Mouse (Mus musculus): ENCODE results near the gene Arsb. TPM values are rescaled to one million over a fixed set of nuclear protein-coding genes. Genes with fewer than 3 reads are reported as not detected.

Gene Arsb
- total RNA-seq, 2 experiments from 2014 or later, result 39.7 to 41.9 TPM

DNA sequence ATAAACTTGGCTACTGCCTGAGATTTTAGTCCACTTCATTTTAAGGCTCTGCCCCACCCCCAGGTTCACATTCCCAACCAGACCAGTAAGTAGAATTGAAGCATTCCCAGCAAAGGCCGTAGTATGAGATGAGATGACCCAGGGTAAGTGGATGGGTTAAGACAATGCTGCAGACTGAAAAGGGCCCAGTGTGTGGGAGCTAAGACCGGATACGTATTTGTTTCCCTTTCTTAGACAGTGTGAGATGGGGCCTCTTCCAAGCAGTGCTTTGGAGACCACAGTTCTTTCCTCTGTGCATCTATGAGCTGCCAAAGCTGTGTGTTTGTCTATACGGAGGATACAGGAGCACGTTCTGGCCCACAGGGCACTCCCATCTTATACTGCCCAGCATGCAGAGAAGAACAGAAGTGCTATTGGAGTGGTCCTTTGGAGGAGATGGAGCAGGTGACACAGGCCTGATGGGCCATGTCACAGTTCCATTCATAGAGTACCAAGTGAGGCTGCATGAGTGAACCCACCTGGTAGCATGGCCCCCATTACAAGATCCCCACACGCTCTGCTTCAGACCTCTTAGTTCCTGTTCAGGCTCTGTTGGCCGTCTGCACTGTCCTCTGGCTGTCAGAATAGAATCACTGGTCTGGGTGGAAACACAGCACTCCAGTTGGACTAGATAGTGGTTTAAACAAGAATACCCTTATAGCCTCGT lies 148.8 kb downstream of the Arsb start:
- DNase-seq (ENCODE audit: low spot score in 2 of 2), result no peak

DNA sequence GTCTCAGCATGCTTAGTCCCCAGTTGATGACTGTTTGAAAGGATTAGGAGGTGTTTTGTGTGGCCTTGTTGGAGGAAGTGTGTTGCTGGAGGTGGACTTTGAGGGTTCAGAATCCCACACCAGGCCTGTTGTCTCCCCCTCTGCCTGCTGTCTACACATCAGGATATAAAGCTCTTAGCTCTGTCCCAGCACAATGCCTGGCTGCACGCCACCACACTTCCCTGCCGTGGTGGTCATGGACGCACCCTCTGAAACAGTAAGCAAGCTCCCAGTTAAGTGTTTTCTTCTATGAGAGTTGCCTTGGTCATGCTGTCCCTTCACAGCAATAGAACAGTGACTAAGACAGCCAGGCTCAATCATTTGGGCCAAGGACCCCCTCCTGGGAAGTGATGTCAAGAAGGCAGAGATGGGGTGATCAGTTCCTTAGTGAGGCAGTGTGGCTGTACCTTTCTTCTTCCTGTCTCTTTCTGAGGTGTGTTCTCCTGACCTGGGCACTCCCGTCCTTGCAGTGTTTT lies 149.4 kb downstream of the Arsb start:
- no peak for DNase-seq (ENCODE audit: low spot score in 2 of 2)

DNA sequence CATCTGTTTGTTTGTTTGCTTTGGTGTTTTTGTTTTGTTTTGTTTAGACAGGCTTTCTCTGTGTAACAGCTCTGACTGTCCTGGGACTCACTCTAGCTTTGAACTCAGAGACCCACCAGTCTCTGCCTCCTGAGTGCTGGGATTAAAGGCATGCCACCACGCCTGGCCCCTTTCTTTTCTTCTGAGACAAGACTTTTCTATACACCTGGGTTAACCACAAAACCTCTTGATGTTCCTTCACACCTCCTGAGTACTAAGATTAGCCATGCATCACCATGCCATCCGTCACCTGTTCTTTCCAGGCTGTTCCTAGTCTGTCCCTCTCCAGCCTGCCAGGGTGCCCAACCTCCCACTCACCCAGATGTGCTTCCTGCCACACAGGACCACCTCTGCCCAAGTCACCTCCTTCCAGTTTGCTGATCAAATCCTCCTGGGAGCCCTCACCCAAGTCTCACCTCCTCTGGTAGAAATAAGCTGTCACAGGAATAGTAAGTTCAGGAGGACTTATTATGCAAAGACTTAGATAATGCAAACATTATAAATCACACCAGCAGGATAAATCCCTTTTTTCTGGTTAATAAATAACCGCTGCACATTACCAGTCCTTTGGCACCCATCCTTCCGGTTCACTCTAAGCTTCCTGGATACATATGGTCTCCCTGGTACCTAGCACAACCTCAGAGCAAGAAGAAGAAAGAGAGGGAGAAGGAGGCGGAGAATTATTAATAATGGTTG lies 150.6 kb downstream of the Arsb start:
- no peak for DNase-seq (ENCODE audit: low spot score in 2 of 2)

GRCm38 (mm10) chr13:93922566-93922910 lies 151.1 kb downstream of the Arsb start:
- DNase-seq (ENCODE audit: low spot score in 2 of 2), result peak in 1 of 2 experiments; percentile 52

DNA sequence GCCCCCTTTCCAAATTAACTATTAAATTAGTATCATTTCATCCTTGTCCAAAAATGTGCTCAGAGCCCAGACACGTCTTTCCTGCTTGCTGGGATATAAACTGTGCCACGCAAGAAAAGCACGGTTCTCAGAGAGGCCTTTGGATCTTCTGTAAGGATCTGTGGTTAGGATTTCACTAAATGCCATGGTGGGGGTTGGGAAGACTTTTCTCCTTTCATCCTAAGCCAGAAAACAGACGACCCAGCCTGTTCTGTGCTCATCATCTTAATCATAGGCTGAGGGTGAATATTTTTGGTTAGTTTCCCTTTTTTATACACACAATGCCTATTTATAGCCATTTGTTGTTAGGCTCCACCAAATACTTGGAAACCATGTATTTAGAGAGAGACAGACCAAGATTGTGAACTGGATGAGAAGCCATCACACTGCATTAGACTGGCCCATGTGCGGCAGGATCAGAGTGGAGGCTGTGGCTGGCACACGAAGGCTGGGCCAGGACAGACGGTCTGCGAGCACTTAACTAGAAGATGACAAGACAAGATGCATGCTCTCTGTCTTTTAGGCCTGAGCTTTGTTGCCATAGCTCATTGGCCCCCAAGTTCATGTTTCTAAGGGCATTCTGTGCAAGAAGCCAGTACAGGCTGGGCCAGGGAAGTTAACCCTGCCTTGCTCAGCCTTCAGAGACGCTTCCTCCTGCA lies 153.5 kb downstream of the Arsb start:
- no peak for DNase-seq (ENCODE audit: low spot score in 2 of 2)

GRCm38 (mm10) chr13:93930561-93931340 lies 159.3 kb downstream of the Arsb start:
- no peak for DNase-seq (ENCODE audit: low spot score in 2 of 2)

GRCm38 (mm10) chr13:93936455-93936854 lies 165.0 kb downstream of the Arsb start:
- no peak for DNase-seq (ENCODE audit: low spot score in 2 of 2)

DNA sequence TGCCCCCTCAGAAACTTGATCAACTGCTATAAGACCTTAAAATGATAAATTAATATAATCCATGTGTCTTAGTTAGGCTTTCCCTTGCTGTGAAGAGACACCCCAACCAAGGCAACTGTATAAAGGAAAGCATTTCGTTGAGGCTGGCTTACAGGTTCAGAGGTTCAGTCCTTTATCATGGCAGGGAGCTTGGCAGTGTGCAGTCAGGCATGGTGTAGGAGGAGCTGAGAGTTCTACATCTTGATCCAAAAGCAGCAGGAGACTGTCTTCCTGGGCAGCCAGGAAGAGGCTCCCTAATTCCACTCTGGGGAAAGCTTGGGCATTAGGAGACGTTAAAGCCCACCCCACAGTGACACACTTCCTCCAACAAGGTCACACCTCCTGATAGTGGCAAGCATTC lies 166.7 kb downstream of the Arsb start:
- no peak for DNase-seq (ENCODE audit: low spot score in 2 of 2)

DNA sequence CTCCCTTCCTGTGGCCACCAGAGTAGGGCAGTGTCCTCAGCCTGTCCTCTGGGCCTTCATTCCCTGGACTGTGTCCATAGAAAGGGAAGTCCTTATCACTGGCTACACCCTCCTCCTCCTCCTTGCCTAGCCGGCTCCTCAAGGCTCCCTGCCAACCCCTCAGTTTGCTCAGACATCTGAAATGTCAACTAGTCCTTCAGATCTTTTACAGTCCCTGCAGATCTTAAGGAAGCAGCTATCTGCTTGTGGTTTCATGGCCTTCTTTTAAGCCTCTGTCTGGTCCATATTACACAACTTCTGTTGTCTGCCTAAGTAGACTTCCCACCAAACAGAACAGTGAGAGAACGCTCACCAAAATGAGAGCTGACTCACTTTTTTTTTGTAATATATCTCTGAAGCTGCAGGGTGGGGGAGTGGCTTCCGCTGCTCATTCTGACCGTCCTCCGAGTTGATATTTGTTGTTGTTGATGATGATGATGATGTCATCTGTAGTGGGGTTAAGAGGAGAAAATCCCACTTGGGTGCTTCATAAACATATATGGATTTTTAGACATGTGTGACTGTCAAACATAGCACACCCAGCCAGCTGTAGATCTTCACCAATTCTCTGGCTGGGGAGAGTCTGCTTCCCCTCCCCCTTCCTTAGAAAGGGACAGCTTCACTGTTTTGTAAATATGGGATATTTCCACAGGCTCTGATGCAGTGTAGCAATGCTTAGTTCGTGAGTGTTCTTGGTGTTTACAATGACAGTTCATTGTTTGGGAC lies 168.1 kb downstream of the Arsb start:
- DNase-seq (ENCODE audit: low spot score in 2 of 2), result no peak

DNA sequence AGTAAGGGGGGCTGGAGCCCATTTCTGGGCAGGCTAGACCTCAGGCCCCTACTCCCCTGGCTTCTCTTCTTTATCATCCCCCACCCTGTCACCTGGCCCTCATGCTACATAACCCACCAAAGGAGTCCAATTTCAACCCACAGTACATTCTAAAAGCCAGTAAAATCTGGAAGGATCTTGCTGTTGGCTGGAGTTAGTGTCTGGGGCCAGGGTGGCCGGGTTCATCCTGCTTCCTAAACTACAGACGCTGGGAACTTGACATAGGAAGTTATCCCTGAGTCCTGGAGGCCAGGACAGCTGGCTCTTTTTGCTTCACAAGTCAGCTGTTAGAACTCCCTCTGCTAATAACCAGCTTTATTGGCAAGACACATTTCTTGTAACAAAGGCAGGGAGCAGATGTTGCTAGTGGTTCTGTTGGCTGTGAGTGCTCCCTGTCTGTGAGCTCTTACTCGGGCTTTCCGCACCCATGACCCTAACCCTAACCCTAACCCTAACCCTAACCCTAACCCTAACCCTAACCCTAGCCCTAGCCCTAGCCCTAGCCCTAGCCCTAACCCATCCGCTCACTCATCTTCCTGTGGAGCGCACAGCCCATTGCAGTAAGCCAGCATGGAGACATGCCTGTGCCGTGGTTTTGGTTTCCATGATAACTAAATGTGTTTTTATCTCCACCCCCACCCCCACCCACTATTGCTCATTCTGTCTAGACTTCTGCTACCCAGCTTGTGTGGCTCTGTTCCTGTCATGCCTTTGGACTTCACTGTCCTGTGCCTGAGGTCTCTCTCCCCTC lies 169.5 kb downstream of the Arsb start:
- DNase-seq (ENCODE audit: low spot score in 2 of 2), result no peak

DNA sequence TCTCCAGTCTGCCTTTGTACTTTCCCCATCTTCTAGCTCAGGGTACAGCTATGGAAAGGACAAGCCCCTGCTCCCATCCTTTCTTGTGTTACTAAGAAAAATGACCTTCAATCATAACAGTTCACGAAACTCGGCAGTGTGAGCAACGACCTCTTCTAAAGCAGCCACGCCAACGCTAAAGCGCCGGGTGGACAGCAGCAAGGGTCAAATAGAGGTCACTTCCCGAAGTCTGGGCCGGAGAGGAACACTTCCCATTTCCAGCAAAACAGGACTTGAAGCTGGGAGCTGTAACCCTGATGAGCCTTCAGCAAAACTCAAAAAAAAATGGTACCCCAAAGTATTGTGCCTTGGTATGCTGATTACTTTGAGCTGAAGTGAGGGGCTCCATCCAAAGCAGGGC lies 179.6 kb downstream of the Arsb start:
- no peak for DNase-seq (ENCODE audit: low spot score in 2 of 2)

DNA sequence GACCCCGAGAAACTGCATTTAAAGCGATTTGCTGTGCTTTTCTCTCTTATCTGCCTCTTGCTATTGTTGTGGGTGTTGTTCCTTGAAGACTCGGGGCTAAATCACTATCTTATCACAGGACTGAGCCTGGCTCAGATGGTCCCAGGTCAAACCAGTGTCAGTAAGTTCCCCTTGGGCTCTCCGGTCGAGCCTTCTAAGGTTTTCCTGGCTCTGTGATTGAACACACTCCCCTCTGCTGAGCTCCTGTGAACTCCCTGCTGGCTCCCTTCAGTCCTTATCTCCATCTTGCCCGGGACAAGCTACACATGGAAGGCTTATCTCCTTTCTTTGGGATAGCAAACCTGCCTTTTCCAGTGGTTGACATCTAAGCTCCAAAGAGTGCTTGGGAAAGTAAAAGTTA lies 180.1 kb downstream of the Arsb start:
- no peak for DNase-seq (ENCODE audit: low spot score in 2 of 2)

DNA sequence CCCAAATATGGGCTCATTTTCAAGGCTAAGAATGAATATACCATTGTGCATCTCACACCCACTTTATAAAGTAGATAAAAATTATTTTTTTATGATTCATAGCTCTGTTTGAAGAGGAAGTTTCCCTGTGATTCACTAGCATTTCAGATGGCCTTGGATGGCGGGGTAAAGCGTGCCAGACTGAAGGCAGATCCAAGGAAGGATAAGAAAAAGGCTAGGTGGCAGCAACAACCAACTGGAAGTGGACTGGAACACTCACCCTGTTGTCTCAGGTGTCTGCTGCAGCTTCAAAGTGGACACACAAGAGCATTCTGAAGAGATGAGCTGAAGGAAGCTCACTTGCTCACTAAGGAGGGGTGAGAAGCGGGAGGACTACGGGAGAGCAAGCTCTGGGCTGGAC lies 181.0 kb downstream of the Arsb start:
- DNase-seq (ENCODE audit: low spot score in 2 of 2), result no peak

GRCm38 (mm10) chr13:93957907-93958306 lies 186.5 kb downstream of the Arsb start:
- no peak for DNase-seq (ENCODE audit: low spot score in 2 of 2)

DNA sequence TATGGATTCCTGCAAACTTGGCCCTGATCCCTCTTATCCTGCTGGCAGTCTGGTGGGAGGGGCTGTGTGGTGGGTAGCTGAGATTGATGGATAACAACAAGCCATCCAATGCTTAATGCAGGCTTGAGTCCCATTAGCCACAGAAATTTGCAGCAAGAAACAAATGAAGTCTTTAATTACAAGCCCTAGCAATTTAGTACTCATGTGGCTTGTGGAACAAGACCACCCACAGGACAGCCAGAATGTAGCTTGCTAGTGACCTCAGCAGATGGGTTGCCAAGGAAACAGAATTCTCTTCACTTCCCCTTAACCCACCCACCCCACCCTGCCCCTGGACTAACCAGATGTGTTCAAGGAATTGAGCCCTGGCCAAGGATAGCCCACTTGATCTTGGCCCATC lies 194.8 kb downstream of the Arsb start:
- DNase-seq (ENCODE audit: low spot score in 2 of 2), result no peak

GRCm38 (mm10) chr13:93967138-93967537 lies 195.7 kb downstream of the Arsb start:
- peak in 1 of 2 experiments; percentile 44 for DNase-seq (ENCODE audit: low spot score in 2 of 2)

- DNase-seq (ENCODE audit: low spot score in 2 of 2), result no peak
These were observed 198.7 kb downstream of the Arsb start for GRCm38 (mm10) chr13:93970115-93970514.

DNA sequence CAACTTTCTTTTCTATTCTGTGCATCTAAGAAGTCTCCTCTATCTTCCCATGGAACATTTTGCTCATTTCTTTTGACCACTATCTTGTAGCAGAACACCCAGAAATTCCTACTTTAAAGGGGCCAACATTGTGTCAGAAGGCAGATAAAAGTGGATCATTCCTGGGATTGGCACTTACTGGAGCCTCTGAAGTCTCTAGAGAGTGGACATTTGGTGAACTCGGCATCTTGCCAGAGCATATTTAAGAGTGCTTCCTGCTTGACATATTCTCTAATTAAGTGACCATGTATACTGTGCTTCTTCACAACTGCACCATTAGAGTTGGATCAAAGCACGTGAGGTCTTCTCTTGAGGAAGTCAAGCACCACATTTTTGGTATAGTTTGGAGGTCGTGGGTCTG lies 201.0 kb downstream of the Arsb start:
- no peak for DNase-seq (ENCODE audit: low spot score in 2 of 2)

DNA sequence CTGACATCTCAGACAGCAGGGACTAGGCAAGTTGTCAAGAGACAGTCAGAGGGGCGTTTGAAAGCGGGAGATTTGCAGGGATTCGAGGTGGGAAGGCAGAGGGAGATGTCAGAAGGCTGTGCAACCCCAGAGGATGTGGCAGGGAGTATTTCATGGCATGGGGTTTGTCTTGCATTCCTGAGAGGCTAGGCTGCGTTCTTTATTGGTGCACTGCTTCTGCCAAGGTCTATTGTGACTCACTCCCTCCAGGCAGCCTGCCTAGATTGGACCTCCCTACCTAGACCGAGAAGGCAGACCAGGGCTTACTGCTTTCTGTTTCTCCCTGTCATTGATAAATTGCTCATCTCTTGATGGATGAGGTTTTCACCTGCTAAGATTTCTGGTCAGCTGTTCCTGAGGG lies 204.2 kb downstream of the Arsb start:
- DNase-seq (ENCODE audit: low spot score in 2 of 2), result no peak
